Mouse (Mus musculus): ENCODE results near the gene Angptl1. TPM values are rescaled to one million over a fixed set of nuclear protein-coding genes. Genes with fewer than 3 reads are reported as not detected.

The Angptl1 gene
- total RNA-seq (2014; rRNA removed) (1.4 and 1.5 TPM in 2 replicates), polyA plus RNA-seq (2015; fragmentation: Nextera tagmentation; extraction: Ambion mirVana) (1.0 and 1.3 TPM in 2 replicates)

DNA sequence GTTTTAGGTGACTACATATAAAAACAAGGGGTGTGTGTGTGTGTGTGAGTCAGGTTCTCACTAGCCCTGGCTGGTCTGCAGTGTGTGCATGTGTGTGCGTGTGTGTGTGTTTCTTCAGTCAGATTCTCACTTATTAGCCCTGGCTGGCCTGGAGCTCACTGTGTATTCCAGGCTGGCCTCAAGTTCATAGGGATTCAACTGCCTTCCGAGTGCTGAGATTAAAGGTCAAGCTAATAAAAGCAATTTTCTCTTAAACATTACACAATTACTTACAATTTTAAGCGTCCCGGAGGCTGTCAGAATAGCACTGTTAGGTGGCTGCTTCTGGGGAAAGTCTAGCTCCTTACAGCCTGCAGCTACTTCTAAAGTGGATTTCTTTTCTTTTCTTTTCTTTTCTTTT is at the start of gene Angptl1:
TSS of gene Angptl1 (plus strand) at position 386 of the 400 bp plus-strand sequence.
- Histone ChIP-seq H3K4me2 (ENCODE audit: low read depth, low read length) (peak within 1 kb of the TSS; percentile 44), H3K9me3 (ENCODE audit: low read length) (no peaks in the 10 kb centered on the region), H3K27me3 (ENCODE audit: insufficient read depth, low read length) (no peaks in the 10 kb centered on the region), H3K27ac (no peak within 1 kb of the TSS), H3K4me1 (ENCODE audit: insufficient read depth, low read length) (0 out of 2 replicates have a peak, but pooled peaks cover 8% of the 10 kb centered on the region), H3K36me3 (ENCODE audit: insufficient read depth, low read length) (no peaks in the 10 kb centered on the region), H3K4me3 (ENCODE audit: low read length) (no peak within 1 kb of the TSS; the same call in 1 of the 2 replicates), H3K9ac (replicated peaks; ENCODE audit: low read length) (no peak within 1 kb of the TSS)
- ATAC-seq (no peak), DNase-seq (ENCODE audit: low spot score) (no peak)
- TF ChIP-seq CTCF (IDR thresholded peaks at IDR 0.05; ENCODE audit: low read depth): no peak
- WGBS: 45% methylated on average over 4 of the region's 4 CpGs

DNA sequence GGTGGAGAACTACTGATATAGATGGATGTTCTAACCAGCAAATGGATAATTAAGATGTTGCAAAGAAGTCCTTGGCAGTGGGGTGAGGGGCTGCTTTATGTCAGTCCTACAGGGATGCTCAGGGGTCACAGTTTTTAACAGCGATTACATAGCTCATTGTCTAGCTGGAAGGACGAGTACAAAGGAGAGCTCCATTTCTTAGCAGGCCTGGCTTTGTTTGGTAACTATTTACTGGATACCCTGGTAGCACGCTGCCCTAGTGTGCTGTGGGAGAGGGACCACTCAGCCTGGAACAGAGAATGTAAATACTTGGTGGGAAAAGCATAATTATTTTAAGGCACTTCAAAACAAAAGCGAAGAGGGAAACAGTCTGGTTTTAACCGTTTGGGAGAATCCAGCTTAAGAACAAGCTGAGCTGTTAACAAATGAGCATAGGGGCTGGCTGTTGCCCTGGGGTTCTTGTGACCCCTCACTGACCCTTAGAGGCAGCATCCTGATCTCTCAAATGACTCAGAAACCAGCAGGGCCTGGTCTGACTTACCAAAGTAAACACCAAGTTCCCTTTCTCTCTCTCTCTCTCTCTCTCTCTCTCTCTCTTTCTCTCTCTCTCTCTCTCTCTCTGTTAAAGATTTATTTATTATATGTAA is 48.4 kb upstream of the Angptl1 start:
- 0 out of 2 replicates have a peak, but pooled peaks have one; percentile 43 for ATAC-seq
- Histone ChIP-seq H3K36me3 (ENCODE audit: insufficient read depth, low read length) (no peaks in the 10 kb centered on the region), H3K4me1 (ENCODE audit: insufficient read depth, low read length) (peaks cover 6% of the 10 kb centered on the region), H3K4me2 (ENCODE audit: low read depth, low read length) (no peak overlapping the region), H3K4me3 (ENCODE audit: low read length) (no peak overlapping the region), H3K27ac (no peak overlapping the region), H3K27me3 (ENCODE audit: insufficient read depth, low read length) (no peaks in the 10 kb centered on the region), H3K9me3 (ENCODE audit: low read length) (no peaks in the 10 kb centered on the region), H3K9ac (replicated peaks; ENCODE audit: low read length) (no peak overlapping the region)
- WGBS: 22% methylated on average over 5 of the region's 5 CpGs
- no peak for TF ChIP-seq CTCF (IDR thresholded peaks at IDR 0.05; ENCODE audit: low read depth)
- DNase-seq (ENCODE audit: low spot score): no peak

DNA sequence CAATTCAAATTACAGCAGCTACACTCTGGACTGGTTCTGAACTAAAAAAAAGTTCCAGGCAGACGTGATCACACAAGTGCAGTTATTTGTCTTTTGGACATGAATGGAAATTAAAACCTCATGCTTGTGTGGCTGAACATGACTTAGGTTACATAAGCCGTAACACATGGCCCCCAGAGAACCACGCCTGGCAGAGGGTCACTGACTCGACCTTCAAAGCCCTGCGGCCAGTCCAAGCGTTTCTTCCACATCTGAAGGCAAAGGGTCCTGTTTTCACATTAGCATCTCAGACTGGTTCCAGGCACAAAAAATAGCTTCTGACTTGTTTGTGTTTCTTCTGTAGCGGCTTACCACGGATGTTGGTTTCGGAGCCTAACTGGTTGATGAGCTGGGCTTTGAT is 42.1 kb upstream of the Angptl1 start:
- no peak overlapping the region for H3K9ac ChIP-seq (replicated peaks; ENCODE audit: low read length)
- H3K36me3 ChIP-seq (ENCODE audit: insufficient read depth, low read length): no peaks in the 10 kb centered on the region
- no peak overlapping the region for H3K27ac ChIP-seq
- DNase-seq (ENCODE audit: low spot score) (no peak), ATAC-seq (no peak)
- WGBS: 80% methylated on average over 9 of the region's 9 CpGs
- H3K4me1 ChIP-seq (ENCODE audit: insufficient read depth, low read length): no peaks in the 10 kb centered on the region
- no peak for TF ChIP-seq CTCF (IDR thresholded peaks at IDR 0.05; ENCODE audit: low read depth)
- no peaks in the 10 kb centered on the region for H3K9me3 ChIP-seq (ENCODE audit: low read length)
- no peak overlapping the region for H3K4me3 ChIP-seq (ENCODE audit: low read length)
- H3K4me2 ChIP-seq (ENCODE audit: low read depth, low read length): no peak overlapping the region
- no peaks in the 10 kb centered on the region for H3K27me3 ChIP-seq (ENCODE audit: insufficient read depth, low read length)

DNA sequence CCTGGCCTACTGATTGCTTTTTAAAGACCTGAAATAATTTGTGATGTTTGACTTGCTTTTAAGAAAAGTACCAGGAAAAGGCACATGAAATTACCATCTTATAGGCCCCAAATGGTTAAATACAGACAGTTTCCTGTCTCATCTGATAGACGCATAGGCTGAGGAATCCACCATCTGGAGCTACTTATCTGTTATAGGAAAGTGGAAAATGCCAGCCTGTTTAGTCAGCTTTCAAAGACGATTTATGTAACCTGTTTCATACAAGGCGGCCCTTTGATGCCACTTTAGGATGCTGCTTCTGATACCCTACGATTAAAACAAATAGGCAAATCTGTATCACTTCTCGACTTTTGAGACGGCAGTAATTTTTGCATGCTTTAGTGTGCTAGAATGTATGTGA is 37.1 kb upstream of the Angptl1 start:
- Histone ChIP-seq H3K36me3 (ENCODE audit: insufficient read depth, low read length) (no peaks in the 10 kb centered on the region), H3K4me2 (ENCODE audit: low read depth, low read length) (no peak overlapping the region), H3K4me3 (ENCODE audit: low read length) (no peak overlapping the region), H3K27me3 (ENCODE audit: insufficient read depth, low read length) (no peaks in the 10 kb centered on the region), H3K9me3 (ENCODE audit: low read length) (no peaks in the 10 kb centered on the region), H3K4me1 (ENCODE audit: insufficient read depth, low read length) (no peaks in the 10 kb centered on the region), H3K9ac (replicated peaks; ENCODE audit: low read length) (no peak overlapping the region), H3K27ac (no peak overlapping the region)
- no peak for ATAC-seq
- WGBS: 77% methylated on average over 6 of the region's 6 CpGs
- DNase-seq (ENCODE audit: low spot score): no peak
- no peak for TF ChIP-seq CTCF (IDR thresholded peaks at IDR 0.05; ENCODE audit: low read depth)

DNA sequence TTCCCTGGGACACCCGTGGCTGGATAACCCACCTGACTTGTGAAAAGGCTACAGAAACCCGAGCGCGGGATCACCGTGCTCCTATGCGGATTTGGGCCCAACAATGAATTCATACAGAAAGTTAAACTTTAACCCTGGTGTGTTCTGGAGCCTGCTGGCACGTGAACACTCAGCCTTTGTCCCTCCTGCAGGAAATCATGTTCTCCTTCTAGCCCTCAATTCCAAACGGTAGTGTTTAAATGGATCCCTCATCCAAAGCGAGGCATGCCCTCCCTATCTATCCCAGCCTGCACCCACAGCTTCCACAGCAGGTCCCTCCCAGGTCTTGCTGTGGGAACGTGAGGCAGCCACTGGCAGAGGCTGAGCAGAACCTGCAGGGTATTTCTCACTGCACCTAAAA is 30.0 kb upstream of the Angptl1 start:
- Histone ChIP-seq H3K4me2 (ENCODE audit: low read depth, low read length) (no peak overlapping the region), H3K9ac (replicated peaks; ENCODE audit: low read length) (no peak overlapping the region), H3K36me3 (ENCODE audit: insufficient read depth, low read length) (0 out of 2 replicates have a peak, but pooled peaks cover 4% of the 10 kb centered on the region), H3K9me3 (ENCODE audit: low read length) (no peaks in the 10 kb centered on the region), H3K4me3 (ENCODE audit: low read length) (no peak overlapping the region), H3K27ac (no peak overlapping the region), H3K4me1 (ENCODE audit: insufficient read depth, low read length) (no peaks in the 10 kb centered on the region), H3K27me3 (ENCODE audit: insufficient read depth, low read length) (no peaks in the 10 kb centered on the region)
- ATAC-seq (no peak), DNase-seq (ENCODE audit: low spot score) (no peak)
- 45% methylated on average over 10 of the region's 10 CpGs for WGBS
- no peak for TF ChIP-seq CTCF (IDR thresholded peaks at IDR 0.05; ENCODE audit: low read depth)

DNA sequence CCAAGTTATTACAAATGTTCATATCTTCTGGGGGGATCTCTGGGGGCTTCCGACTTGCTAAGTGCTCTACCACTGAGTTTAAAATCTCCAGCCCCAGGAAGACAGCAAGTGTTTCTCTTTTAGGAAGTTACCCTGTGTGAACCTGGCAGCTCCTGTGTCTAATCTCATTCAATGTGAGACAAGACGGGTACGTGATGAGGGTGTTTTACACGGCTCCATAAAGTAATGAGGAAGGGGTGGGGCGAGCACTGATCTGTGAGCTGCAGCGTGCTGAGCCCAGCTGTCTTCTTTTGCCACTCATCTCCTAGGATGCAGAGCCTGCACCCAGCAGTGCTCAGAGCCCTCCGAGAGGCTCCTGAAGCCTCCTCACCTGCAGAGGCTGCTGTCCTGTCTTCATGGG is 26.4 kb upstream of the Angptl1 start:
- Histone ChIP-seq H3K4me2 (ENCODE audit: low read depth, low read length) (no peak overlapping the region), H3K27ac (no peak overlapping the region), H3K27me3 (ENCODE audit: insufficient read depth, low read length) (no peaks in the 10 kb centered on the region), H3K9ac (replicated peaks; ENCODE audit: low read length) (no peak overlapping the region), H3K36me3 (ENCODE audit: insufficient read depth, low read length) (peaks cover 12% of the 10 kb centered on the region; the same call in 1 of the 2 replicates), H3K4me3 (ENCODE audit: low read length) (no peak overlapping the region), H3K9me3 (ENCODE audit: low read length) (no peaks in the 10 kb centered on the region), H3K4me1 (ENCODE audit: insufficient read depth, low read length) (no peaks in the 10 kb centered on the region)
- no peak for DNase-seq (ENCODE audit: low spot score)
- WGBS: 53% methylated on average over 7 of the region's 7 CpGs
- ATAC-seq: no peak
- TF ChIP-seq CTCF (IDR thresholded peaks at IDR 0.05; ENCODE audit: low read depth): no peak

DNA sequence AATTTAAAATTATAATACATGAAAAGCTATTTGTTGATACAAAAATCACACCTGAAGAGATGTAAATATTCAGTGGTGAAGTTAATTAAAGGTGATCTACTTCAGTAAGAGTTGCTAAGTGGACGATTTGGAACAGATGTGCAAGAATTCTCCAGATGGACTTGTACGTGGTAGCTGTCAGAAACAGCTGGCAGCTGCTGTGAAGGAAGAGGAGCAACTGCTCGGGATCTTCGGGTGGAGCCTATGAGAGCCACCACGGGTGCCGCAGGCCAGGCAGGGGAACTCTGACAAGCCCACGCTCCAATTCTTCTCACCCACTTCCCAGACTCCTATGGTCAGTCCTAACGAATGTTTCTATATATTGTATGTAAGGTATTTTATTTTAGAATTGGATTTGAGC is 25.6 kb upstream of the Angptl1 start:
- Histone ChIP-seq H3K36me3 (ENCODE audit: insufficient read depth, low read length) (peaks cover 18% of the 10 kb centered on the region), H3K9ac (replicated peaks; ENCODE audit: low read length) (no peak overlapping the region), H3K9me3 (ENCODE audit: low read length) (no peaks in the 10 kb centered on the region), H3K4me1 (ENCODE audit: insufficient read depth, low read length) (no peaks in the 10 kb centered on the region), H3K4me3 (ENCODE audit: low read length) (no peak overlapping the region), H3K27ac (no peak overlapping the region), H3K4me2 (ENCODE audit: low read depth, low read length) (no peak overlapping the region), H3K27me3 (ENCODE audit: insufficient read depth, low read length) (no peaks in the 10 kb centered on the region)
- 69% methylated on average over 8 of the region's 8 CpGs for WGBS
- no peak for TF ChIP-seq CTCF (IDR thresholded peaks at IDR 0.05; ENCODE audit: low read depth)
- ATAC-seq: no peak
- peak; percentile 11 for DNase-seq (ENCODE audit: low spot score)
